Mouse (Mus musculus): Measurements from ENCODE around the gene Ern1. TPM values are rescaled to one million over a fixed set of nuclear protein-coding genes. Genes with fewer than 3 reads are reported as not detected.

Gene Ern1
- polyA plus RNA-seq, 1 experiment from 2014 or later, result 6.3 TPM

DNA sequence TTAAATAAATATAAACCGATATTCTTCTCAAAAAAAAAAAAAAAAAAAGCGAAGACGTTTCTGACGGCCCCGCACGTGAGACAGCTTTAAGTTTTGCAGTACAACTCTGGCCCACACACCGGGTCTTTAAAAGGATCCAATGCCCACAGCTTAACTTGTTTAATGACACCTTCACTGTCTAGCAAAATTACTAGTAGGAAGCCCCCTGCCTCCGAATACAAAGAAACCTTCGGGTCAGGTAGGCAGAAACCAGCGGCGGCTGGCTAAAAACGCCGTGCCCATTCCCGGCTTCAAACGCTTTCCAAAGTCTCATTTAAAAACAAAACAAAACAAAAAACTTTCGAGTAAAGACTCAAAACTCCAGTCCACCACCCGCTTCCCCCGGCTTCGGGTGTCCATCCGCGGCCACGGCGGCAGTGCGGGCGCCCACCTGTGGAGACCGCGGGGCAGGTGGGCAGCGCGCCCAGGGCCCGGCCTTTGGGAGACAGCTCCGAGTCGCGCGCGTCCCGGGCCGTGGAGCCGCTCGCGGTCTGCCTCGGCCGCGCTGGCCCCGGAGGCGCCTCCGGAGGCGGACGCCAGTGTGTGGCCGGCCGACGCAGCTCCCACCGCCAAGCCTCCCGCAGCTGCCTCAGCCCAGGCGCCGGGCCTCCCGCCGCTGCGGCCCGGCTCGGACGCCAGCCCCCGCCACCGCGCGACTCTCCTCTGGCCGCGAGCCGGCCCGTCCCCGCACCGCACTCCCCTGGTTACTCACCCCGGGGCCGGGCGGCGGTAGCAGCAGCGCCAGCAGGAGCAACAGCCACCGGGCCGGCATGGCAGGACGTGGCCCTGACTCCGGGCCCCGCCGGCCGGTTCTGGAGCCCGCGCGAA is 553 bp downstream of the Ern1 start:
- H3K27ac ChIP-seq, result peak overlapping the region; percentile 47
- WGBS, result under 1% methylated on average over 86 of the region's 86 CpGs
- H3K4me1 ChIP-seq, result peaks cover 4% of the 10 kb centered on the region; the same call in 1 of the 2 replicates

GRCm38 (mm10) chr11:106486042-106486865 is 1.4 kb downstream of the Ern1 start:
- H3K27me3 ChIP-seq (replicated peaks), result no peaks in the 10 kb centered on the region

More for the DNA sequence above, 553 bp downstream of the Ern1 start:
- Histone ChIP-seq H3K27me3 (replicated peaks) (no peaks in the 10 kb centered on the region), H3K4me3 (peak overlapping the region; percentile 96), H3K9me3 (no peaks in the 10 kb centered on the region), H3K9ac (peak overlapping the region; percentile 89), H3K36me3 (no peaks in the 10 kb centered on the region), H3K4me2 (replicated peaks) (peak overlapping the region; percentile 88)
- ATAC-seq (ENCODE audit: low FRiP score, low read depth), result peak; percentile 87

GRCm38 (mm10) chr11:106485611-106486010 is 2.0 kb downstream of the Ern1 start:
- Histone ChIP-seq H3K4me1 (peaks cover 4% of the 10 kb centered on the region; the same call in 1 of the 2 replicates), H3K36me3 (no peaks in the 10 kb centered on the region), H3K9ac (no peak overlapping the region), H3K9me3 (no peaks in the 10 kb centered on the region), H3K27me3 (replicated peaks) (no peaks in the 10 kb centered on the region), H3K27ac (no peak overlapping the region), H3K4me3 (no peak overlapping the region), H3K4me2 (replicated peaks) (no peak overlapping the region)
- no peak for ATAC-seq (ENCODE audit: low FRiP score, low read depth)
- 83% methylated on average over 4 of the region's 4 CpGs for WGBS

More at GRCm38 (mm10) chr11:106486042-106486865, 1.4 kb downstream of the Ern1 start:
- no peaks in the 10 kb centered on the region for H3K9me3 ChIP-seq
- peak overlapping the region; percentile 96; the same call in 1 of the 2 replicates for H3K4me3 ChIP-seq
- H3K36me3 ChIP-seq, result no peaks in the 10 kb centered on the region
- WGBS, result 56% methylated on average over 16 of the region's 16 CpGs
- H3K4me2 ChIP-seq (replicated peaks), result peak overlapping the region; percentile 88
- H3K9ac ChIP-seq, result no peak overlapping the region
- no peak overlapping the region for H3K27ac ChIP-seq
- peaks cover 4% of the 10 kb centered on the region; the same call in 1 of the 2 replicates for H3K4me1 ChIP-seq
- no peak for ATAC-seq (ENCODE audit: low FRiP score, low read depth)

GRCm38 (mm10) chr11:106484875-106485274 is 2.8 kb downstream of the Ern1 start:
- H3K27ac ChIP-seq, result no peak overlapping the region
- ATAC-seq (ENCODE audit: low FRiP score, low read depth), result no peak
- H3K27me3 ChIP-seq (replicated peaks), result no peaks in the 10 kb centered on the region
- peaks cover 4% of the 10 kb centered on the region; the same call in 1 of the 2 replicates for H3K4me1 ChIP-seq
- no peak overlapping the region for H3K4me2 ChIP-seq (replicated peaks)
- H3K9me3 ChIP-seq, result no peaks in the 10 kb centered on the region
- 97% methylated on average over 4 of the region's 4 CpGs for WGBS
- no peaks in the 10 kb centered on the region for H3K36me3 ChIP-seq
- no peak overlapping the region for H3K4me3 ChIP-seq
- H3K9ac ChIP-seq, result no peak overlapping the region

DNA sequence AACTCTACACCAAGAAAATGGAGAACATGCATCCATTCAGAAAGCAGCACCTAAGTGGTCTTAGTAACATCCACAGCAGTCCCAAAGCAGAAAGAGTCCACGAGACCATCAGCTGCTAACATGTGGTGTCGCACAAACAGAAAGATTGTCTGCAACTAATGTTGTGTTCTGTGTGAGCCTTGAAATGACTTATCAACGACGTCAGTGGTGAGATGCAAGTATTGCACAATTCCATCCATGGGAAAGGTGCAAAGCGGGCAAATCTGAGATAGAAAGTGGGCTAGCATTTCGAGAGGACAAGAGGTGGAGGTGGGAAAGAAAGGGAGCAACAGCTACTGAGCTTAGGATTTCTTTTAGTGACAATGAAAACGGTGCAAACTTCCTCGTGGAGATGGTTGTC is 4.8 kb downstream of the Ern1 start:
- Histone ChIP-seq H3K27ac (no peak overlapping the region), H3K4me3 (no peak overlapping the region), H3K4me1 (peaks cover 9% of the 10 kb centered on the region; the same call in 1 of the 2 replicates), H3K4me2 (replicated peaks) (no peak overlapping the region), H3K9me3 (no peaks in the 10 kb centered on the region), H3K36me3 (no peaks in the 10 kb centered on the region), H3K27me3 (replicated peaks) (no peaks in the 10 kb centered on the region), H3K9ac (no peak overlapping the region)
- WGBS, result 93% methylated on average over 8 of the region's 8 CpGs
- no peak for ATAC-seq (ENCODE audit: low FRiP score, low read depth)

DNA sequence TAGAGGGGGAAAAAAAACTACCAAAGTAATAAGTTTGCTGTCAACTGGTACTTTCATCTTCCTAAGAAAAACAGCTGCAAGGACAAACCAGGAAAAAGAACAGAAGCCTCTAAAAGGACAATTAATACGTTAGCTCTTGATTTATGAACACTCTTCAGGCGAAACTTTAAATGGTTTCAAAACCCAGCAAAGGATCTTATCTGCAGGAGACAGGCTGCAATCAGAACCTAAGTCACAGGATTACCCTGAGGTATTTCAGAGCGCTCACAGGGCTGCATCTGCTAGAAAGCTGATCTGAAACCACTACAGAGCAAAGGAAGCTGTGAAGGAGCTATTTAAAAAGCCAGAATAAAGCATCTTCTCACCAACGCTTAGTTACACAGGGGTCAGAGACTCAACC is 6.0 kb downstream of the Ern1 start:
- no peak overlapping the region for H3K27ac ChIP-seq
- no peak overlapping the region for H3K4me3 ChIP-seq
- H3K4me2 ChIP-seq (replicated peaks), result no peak overlapping the region
- H3K9ac ChIP-seq, result no peak overlapping the region
- no peaks in the 10 kb centered on the region for H3K27me3 ChIP-seq (replicated peaks)
- H3K4me1 ChIP-seq, result peaks cover 9% of the 10 kb centered on the region; the same call in 1 of the 2 replicates
- WGBS, result 62% methylated on average over 4 of the region's 4 CpGs
- H3K9me3 ChIP-seq, result no peaks in the 10 kb centered on the region
- H3K36me3 ChIP-seq, result no peaks in the 10 kb centered on the region
- no peak for ATAC-seq (ENCODE audit: low FRiP score, low read depth)

DNA sequence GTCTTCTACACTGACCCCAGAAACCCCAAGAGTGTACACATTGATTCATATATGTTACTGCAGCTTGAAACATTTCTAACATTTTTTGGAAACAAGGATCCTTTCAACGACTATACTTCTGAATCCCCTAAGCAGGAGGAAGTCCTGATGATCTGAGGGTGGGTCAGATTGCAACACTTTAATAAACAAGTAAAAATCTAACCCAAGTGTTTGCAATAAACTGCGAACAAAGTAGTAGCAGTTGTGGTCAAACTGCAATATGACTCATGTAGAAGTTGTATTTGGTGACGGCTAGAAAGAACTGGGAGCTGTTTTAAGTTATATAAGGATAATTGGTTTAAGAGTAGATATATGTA is 7.1 kb downstream of the Ern1 start:
- H3K27me3 ChIP-seq (replicated peaks), result no peaks in the 10 kb centered on the region
- no peaks in the 10 kb centered on the region for H3K36me3 ChIP-seq
- no peak overlapping the region for H3K4me2 ChIP-seq (replicated peaks)
- H3K9me3 ChIP-seq, result no peaks in the 10 kb centered on the region
- no peak overlapping the region for H3K27ac ChIP-seq
- H3K4me3 ChIP-seq, result no peak overlapping the region
- H3K4me1 ChIP-seq, result 0 out of 2 replicates have a peak, but pooled peaks cover 5% of the 10 kb centered on the region
- no peak overlapping the region for H3K9ac ChIP-seq
- WGBS, result 92% methylated on average over 3 of the region's 3 CpGs
- ATAC-seq (ENCODE audit: low FRiP score, low read depth), result no peak

GRCm38 (mm10) chr11:106479619-106480529 is 7.8 kb downstream of the Ern1 start:
- WGBS, result 86% methylated on average over 9 of the region's 9 CpGs
- no peak overlapping the region for H3K4me3 ChIP-seq
- H3K27ac ChIP-seq, result no peak overlapping the region
- ATAC-seq (ENCODE audit: low FRiP score, low read depth), result no peak
- no peaks in the 10 kb centered on the region for H3K36me3 ChIP-seq
- H3K4me1 ChIP-seq, result 0 out of 2 replicates have a peak, but pooled peaks cover 5% of the 10 kb centered on the region
- no peaks in the 10 kb centered on the region for H3K9me3 ChIP-seq
- H3K27me3 ChIP-seq (replicated peaks), result no peaks in the 10 kb centered on the region
- H3K9ac ChIP-seq, result no peak overlapping the region
- H3K4me2 ChIP-seq (replicated peaks), result no peak overlapping the region

DNA sequence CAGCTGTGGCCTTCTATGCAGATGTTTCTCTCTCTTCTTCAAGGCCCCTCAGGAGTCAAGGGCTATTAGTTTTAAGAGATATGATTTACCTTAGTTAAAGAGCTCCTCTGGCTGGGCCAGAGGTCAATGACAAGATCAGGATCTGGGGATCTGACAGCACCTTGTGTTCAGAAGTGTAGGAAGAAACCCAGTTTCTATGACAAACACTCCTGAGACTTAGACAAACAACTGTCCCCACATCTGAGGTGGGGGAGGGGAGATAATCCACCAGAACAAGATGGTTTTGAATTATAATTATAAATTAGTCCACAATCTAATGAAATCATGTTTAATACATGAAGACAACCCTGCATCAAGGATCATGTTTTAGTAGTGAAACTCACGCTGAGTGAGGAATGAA is 8.9 kb downstream of the Ern1 start:
- H3K36me3 ChIP-seq, result no peaks in the 10 kb centered on the region
- no peak overlapping the region for H3K4me3 ChIP-seq
- H3K4me2 ChIP-seq (replicated peaks), result no peak overlapping the region
- 0 out of 2 replicates have a peak, but pooled peaks cover 5% of the 10 kb centered on the region for H3K4me1 ChIP-seq
- no peak for ATAC-seq (ENCODE audit: low FRiP score, low read depth)
- WGBS, result 51% methylated on average over 1 of the region's 1 CpGs
- no peaks in the 10 kb centered on the region for H3K9me3 ChIP-seq
- H3K27ac ChIP-seq, result no peak overlapping the region
- H3K9ac ChIP-seq, result no peak overlapping the region
- no peaks in the 10 kb centered on the region for H3K27me3 ChIP-seq (replicated peaks)

DNA sequence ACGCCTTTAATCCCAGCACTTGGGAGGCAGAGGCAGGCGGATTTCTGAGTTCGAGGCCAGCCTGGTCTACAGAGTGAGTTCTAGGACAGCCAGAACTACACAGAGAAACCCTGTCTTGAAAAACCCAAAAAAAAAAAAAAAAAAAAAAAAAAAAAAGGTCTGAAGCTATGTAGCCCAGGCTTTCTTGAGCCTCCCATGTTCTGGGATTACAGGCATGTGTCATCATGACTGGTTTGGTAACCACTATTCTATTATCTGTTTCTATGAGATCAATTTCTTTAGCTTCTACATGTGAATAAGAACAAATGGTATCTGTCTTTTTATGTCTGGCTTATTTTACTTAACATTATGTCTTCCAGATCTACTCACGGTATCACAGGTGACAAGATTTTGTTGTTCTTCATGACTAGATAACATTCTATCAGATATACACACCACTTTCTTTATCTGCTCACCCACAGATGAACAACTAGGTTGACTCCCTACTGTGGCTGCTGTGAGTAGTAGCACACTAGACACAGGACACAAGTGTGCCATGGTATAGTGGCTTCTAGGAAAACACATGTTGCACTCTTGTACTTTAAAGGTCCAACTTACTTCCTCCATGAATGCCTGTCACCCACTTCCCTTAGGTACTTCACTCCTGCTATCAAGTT is 10.0 kb downstream of the Ern1 start:
- Histone ChIP-seq H3K9ac (no peak overlapping the region), H3K27me3 (replicated peaks) (no peaks in the 10 kb centered on the region), H3K4me1 (0 out of 2 replicates have a peak, but pooled peaks cover 5% of the 10 kb centered on the region), H3K36me3 (no peaks in the 10 kb centered on the region), H3K4me3 (no peak overlapping the region), H3K27ac (no peak overlapping the region), H3K9me3 (no peaks in the 10 kb centered on the region), H3K4me2 (replicated peaks) (no peak overlapping the region)
- ATAC-seq (ENCODE audit: low FRiP score, low read depth), result no peak
- 97% methylated on average over 4 of the region's 4 CpGs for WGBS

- 88% methylated on average over 1 of the region's 1 CpGs for WGBS
These were observed 12.3 kb downstream of the Ern1 start for GRCm38 (mm10) chr11:106475309-106475708.

More at GRCm38 (mm10) chr11:106475309-106475708, 12.3 kb downstream of the Ern1 start:
- Histone ChIP-seq H3K4me2 (replicated peaks) (no peak overlapping the region), H3K9ac (no peak overlapping the region), H3K4me3 (no peak overlapping the region), H3K27me3 (replicated peaks) (no peaks in the 10 kb centered on the region), H3K27ac (no peak overlapping the region), H3K36me3 (no peaks in the 10 kb centered on the region), H3K9me3 (no peaks in the 10 kb centered on the region), H3K4me1 (0 out of 2 replicates have a peak, but pooled peaks cover 5% of the 10 kb centered on the region)
- no peak for ATAC-seq (ENCODE audit: low FRiP score, low read depth)
